Mouse (Mus musculus): ENCODE measurements around the gene Rasl11a.

The Rasl11a gene

GRCm38 (mm10) chr5:146844945-146845365, at the start of gene Rasl11a:
TSS of gene Rasl11a (plus strand) at chr5:146845071.
- peak; percentile 76 to 77 for DNase-seq

DNA sequence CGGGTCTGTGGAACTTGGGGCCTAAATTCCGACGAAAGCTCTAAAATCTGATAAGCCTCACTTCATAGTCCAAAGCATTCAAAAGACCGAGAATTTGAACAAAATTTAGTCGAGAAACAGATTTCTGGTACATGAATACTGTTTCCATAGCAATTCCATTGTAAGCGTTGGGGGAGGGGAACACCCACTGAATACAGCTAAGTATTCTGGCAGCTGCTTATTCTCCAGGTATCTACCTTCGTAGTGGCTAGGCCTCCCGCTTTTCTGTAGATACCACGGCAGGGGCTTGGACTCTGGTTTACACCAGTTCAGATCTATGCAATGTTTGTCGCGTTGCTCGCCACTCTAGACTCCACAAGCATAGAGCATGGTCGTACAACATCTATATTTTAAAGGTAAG, 49.1 kb upstream of the Rasl11a start:
- no peak for DNase-seq

DNA sequence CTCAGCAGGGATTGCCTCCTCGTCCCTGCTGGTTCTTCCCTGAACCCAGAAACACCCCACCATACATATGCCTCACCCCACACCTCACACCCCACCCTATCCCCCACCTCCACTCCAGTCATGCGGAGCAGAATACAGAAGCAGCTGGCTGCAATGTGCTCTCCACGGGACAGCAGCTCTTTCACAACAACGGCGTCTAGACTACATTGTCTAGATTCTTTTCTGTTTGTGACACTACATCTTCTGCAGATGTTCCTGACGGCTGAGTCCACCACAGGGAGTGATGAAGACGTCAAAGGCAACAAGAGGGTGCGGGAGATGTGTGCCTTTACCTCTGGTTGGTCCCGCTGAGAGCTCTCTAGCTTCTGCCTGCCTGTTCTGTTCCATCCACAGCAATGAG, 46.8 kb upstream of the Rasl11a start:
- no peak for DNase-seq

- DNase-seq, result no peak
These were observed 38.9 kb upstream of the Rasl11a start for GRCm38 (mm10) chr5:146806004-146806430.

- DNase-seq, result no peak
These were observed 34.9 kb upstream of the Rasl11a start for GRCm38 (mm10) chr5:146809951-146810350.

GRCm38 (mm10) chr5:146812866-146813265, 32.0 kb upstream of the Rasl11a start:
- no peak for DNase-seq

GRCm38 (mm10) chr5:146813421-146813820, 31.4 kb upstream of the Rasl11a start:
- DNase-seq, result no peak

DNA sequence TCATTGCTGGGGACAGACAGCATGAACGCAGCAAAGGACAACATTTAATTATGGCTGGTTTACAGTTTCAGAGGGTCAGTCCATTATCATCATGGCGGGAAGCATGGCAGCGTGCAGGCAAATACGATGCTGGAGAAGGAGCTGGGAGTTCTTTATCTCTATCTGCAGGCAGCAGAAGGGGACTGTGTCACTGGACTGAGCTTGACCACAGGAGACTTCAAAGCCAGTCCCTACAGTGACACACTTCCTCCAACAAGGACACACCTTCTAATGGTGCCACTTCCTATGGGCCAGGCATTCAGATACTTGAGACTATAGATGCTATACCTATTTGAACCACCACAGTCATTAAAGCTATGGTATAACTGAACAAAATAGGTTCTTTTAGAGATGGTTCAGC, 29.5 kb upstream of the Rasl11a start:
- DNase-seq, result no peak

GRCm38 (mm10) chr5:146817583-146817982, 27.3 kb upstream of the Rasl11a start:
- no peak for DNase-seq

DNA sequence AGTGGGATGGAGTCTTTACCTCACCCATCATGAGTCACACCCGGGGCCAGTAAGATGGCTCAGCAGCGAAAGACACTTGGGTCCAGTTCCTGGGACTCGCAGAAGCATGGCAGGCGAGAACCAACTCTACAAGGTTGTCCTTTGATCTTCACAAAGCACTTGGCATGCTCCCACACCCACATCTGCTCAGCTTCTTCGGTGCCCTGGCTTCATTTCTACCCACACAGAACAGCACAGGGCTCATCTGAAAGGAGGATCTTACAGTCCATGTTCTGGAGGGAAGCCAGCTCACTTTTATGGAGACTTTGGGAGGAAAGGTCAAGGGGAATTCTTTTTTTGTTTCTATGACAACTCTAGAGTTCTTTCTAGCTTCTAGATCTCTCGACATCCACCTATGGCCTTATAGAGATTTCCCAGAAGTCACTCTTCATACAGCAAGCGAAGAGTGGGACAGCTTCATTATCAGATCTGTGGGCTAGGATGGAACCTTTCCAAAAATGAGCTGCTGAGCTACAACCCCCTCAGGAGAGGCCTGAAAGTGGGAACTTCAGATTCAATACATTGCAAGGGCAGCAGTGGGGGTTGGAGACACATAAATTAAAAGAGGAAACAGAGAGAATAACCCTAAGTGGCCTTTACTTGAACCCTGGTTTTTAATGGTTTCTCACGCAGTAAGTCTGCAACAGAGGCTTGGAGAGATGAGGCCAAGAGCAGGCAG, 25.8 kb upstream of the Rasl11a start:
- DNase-seq, result peak in 1 of 2 experiments; percentile 28

DNA sequence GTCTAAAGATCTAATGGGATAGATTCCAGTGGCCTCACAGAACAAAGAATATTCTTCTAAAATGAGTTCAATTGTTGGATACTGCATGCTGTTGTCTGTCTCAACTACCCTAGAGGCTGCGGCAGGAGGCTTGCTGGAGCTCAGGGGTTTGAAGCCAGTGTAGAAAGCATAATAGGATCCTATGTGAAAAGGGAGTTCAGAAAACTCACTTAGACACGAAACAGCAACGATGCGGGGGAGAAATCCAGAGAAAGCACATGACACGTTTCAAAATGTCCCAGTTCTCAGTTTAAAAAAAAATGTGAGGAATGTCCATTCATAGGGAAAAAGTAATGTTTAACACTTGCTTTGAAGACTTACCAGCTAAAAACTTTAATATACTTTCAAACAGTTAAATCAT, 21.9 kb upstream of the Rasl11a start:
- DNase-seq, result no peak

- no peak for DNase-seq
These were observed 15.3 kb upstream of the Rasl11a start for GRCm38 (mm10) chr5:146829528-146829927.

DNA sequence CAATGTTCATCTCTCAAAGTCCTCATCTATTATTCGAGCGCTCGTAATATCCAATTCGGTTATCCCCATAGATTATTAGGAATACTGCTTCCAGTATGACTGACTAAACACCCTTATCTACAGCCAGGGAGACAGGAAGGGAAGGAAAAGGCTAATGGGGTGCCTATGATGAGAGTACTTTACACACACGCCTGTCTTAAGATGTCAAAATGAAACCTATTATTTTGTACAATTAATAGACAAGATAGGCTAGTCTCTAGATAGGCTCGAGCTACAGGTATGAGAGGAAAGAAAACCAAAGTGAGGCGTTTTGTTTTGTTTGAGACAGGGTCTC, 12.5 kb upstream of the Rasl11a start:
- no peak for DNase-seq

GRCm38 (mm10) chr5:146832769-146833448, 12.0 kb upstream of the Rasl11a start, which contains the start of gene Rpl21:
TSS of gene Rpl21 (plus strand) at chr5:146832890.
- DNase-seq, result peak; percentile 93 to 94

GRCm38 (mm10) chr5:146833673-146834201, 11.1 kb upstream of the Rasl11a start:
- no peak for DNase-seq

- no peak for DNase-seq
These were observed 9.9 kb upstream of the Rasl11a start for GRCm38 (mm10) chr5:146834959-146835358.

DNA sequence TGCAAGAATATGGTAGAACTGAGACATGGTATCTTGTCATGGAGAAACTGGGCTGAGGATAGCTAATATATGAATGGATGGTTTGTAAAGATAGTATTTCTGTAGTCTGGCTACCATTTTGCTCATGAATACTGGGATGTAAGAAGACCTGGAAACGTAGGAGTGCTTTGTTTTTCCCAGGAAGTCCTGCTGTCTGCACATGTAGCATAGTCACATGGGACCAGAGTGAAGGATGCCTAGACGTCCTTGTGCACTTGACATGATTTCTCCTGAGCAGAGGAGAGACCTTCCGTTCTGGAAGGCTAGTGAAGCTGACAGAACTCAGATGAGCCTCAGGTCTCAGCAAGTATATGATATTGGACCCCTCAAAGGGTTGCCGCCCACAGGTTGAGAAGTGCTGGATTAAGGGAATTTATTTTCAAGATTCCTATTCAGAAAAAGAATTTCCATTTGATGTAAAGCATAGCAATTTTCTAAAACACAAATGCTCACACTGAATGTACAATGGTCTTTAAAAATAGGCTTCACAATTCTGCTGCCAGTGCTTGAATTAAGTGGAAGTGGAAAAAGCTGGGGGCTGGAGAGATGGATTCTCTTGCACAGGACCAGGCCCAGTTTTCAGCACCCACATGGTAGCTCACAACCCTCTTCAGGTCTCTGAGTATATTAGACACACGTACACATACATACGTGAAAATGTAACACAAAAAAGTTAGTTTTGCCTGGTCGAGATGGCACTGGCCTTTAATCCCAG, 6.7 kb upstream of the Rasl11a start:
- DNase-seq, result no peak

DNA sequence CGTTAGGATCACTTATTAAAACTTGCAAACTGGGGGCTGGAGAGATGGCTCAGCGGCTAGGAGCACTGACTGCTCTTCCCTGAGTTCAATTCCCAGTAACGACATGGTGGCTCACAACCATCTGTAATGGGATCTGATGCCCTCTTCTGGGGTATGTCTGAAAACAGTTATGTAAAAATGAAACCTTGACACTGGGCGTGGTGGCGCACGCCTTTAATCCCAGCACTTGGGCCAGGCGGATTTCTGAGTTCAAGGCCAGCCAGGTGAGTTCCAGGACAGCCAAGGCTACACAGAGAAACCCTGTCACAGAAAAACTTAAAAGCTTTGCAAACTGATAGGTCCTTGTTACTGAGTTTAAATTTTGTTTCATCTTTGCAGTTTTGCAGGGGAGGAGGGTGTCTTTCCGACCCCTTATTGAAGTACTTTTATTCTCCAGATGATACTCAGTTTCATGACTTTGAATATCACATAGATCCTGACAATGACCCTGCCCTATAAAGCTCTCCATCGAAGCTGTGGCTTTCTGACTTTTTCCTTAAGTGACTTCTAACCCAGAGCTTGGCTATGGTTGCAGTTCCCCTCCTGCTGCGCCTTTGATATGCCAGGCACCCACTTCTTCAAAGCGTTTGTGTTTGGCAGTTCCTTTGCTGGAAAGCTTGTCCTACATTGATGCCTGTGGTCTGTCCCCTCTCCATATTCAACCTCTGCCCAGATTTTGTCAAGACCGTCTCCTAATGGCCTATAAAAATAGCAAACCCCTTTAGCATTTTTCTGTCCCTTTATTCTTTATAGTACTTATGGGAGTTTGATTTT, 5.8 kb upstream of the Rasl11a start:
- no peak for DNase-seq

GRCm38 (mm10) chr5:146839760-146840159, 5.1 kb upstream of the Rasl11a start:
- DNase-seq, result no peak

DNA sequence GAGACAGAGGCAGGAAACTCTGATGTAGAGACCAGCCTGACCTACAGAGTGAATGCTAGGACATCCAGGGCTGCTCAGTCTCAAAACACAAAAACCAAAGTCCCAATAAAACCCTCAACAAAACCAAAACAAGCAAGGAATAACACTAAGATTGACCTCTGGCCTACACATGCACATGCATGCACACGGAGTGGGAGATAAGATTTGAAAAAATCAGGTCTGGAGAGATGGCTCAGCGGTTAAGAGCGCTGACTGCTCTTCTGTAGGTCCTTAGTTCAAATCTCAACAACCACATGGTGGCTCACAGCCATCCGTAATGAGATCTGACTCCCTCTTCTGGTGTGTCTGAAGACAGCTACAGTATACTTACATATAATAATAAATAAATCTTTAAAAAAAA, 4.4 kb upstream of the Rasl11a start:
- no peak for DNase-seq

GRCm38 (mm10) chr5:146841301-146841700, 3.6 kb upstream of the Rasl11a start:
- DNase-seq, result no peak

DNA sequence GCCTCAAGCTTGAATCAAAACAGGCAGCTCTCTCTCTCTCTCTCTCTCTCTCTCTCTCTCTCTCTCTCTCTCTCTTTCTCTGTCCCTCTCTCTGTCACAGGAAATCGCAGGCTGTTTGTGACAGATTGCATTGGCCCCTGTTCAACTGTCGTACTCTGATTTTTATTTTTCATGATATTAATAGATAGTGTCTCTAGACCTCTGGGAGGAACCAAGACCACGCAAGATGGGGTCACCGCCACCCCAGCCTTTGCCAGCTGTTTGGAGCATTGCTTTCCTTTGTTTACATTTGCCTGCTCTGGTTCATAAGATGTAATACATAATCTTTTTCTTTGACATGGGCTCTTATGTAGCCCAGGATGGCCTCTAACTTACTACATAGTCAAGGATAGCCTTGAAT, 2.9 kb upstream of the Rasl11a start:
- no peak for DNase-seq
